Mouse (Mus musculus) midbrain, embryonic 12.5 days (tissue): ENCODE measurements around the gene Doxl2. TPM values are rescaled to one million over a fixed set of nuclear protein-coding genes. Genes with fewer than 3 reads are reported as not detected.

Source experiments
- polyA plus RNA-seq: library from polyadenylated mRNA; unstranded; fragments of >200 nt; fragmentation: Nextera tagmentation; extraction: Ambion mirVana; gene quantifications from 2 replicates; pipeline ENCODE4 v1.2.1, GENCODE M21; 2016

The Doxl2 gene
- polyA plus RNA-seq, 1 experiment from 2014 or later = not detected

Other genes with a start within 250 kb of the Doxl2 start
- gene Gimap1, start 235.9 kb upstream of the Doxl2 start, polyA plus RNA-seq = 5.0 and 5.5 TPM in 2 replicates
- 0.87 and 0.97 TPM in 2 replicates for gene Gimap5, start 228.8 kb upstream of the Doxl2 start, polyA plus RNA-seq
- gene Gimap3, start 204.1 kb upstream of the Doxl2 start, polyA plus RNA-seq = not detected in 2 replicates
- gene Tmem176a, start 134.0 kb upstream of the Doxl2 start, polyA plus RNA-seq = 18.5 and 18.6 TPM in 2 replicates
- gene Tmem176b, start 133.5 kb upstream of the Doxl2 start, polyA plus RNA-seq = 64.5 and 86.7 TPM in 2 replicates
- not detected in 2 replicates for gene Aoc1, start 102.1 kb upstream of the Doxl2 start, polyA plus RNA-seq
- gene 1600015I10Rik, start 45.1 kb upstream of the Doxl2 start, polyA plus RNA-seq = not detected in 2 replicates
- not detected in 2 replicates for gene Svs1, start 11.9 kb downstream of the Doxl2 start, polyA plus RNA-seq
- 0.20 and 0.30 TPM in 2 replicates for gene Gpnmb, start 61.6 kb downstream of the Doxl2 start, polyA plus RNA-seq
- gene Malsu1, start 98.8 kb downstream of the Doxl2 start, polyA plus RNA-seq = 60.9 and 67.0 TPM in 2 replicates
- 114 and 122 TPM in 2 replicates for gene Igf2bp3, start 240.0 kb downstream of the Doxl2 start, polyA plus RNA-seq